Mouse (Mus musculus): ENCODE results near the gene Isyna1.

GRCm38 (mm10) chr8:70597417-70598272 is 3.5 kb downstream of the Isyna1 start:
- TF ChIP-seq EP300 (IDR thresholded peaks at IDR 0.05; ENCODE audit: low read depth) (no peak), CTCF (IDR thresholded peaks at IDR 0.05; ENCODE audit: low read depth) (no peak)

All from liver, embryonic 14.5 days (tissue).